Mouse (Mus musculus) midbrain, postnatal 0 days (tissue): ENCODE data around the gene Cdh5. TPM values are rescaled to one million over a fixed set of nuclear protein-coding genes. Genes with fewer than 3 reads are reported as not detected.
"Not testable (repeated sequence)": the region's sequence is repeated elsewhere in the genome, so short reads cannot be mapped to it uniquely, and the experiment has no call there.

ENCODE experiments used
- ATAC-seq: fragments of 200-750 bp; cut with Nextera tagmentation; 2 replicates; pipeline ENCODE4 v1.8.0; 2017; ENCODE audit warnings: moderate number of reproducible peaks, mild to moderate bottlenecking, moderate TSS enrichment, moderate library complexity; ENCODE audit not compliant: low FRiP score
- DNase-seq: peaks from one replicate; pipeline ENCODE4 v3.0.0-alpha.2; 2015; ENCODE audit warnings: low spot score
- H3K27ac ChIP-seq: fragments of 300-500 bp; sonication (generic); 2 replicates; pipeline ENCODE4 v1.5.1; 2014; ENCODE audit warnings: low read depth, mild to moderate bottlenecking, low read length, mixed read lengths
- H3K27me3 ChIP-seq: fragments of 300-500 bp; sonication (generic); 2 replicates; pipeline ENCODE4 v1.6.1; 2014; ENCODE audit warnings: low read length, control low read depth, mixed read lengths; ENCODE audit not compliant: insufficient read depth
- H3K36me3 ChIP-seq: fragments of 300-500 bp; sonication (generic); 2 replicates; pipeline ENCODE4 v1.6.1; 2014; ENCODE audit warnings: low read length, control low read depth, mixed read lengths; ENCODE audit not compliant: insufficient read depth
- H3K4me1 ChIP-seq: fragments of 300-500 bp; sonication (generic); 2 replicates; pipeline ENCODE4 v1.6.1; 2014; ENCODE audit warnings: mild to moderate bottlenecking, control low read depth, antibody characterized with exemption, low read length, mixed read lengths; ENCODE audit not compliant: insufficient read depth
- H3K4me2 ChIP-seq: fragments of 300-500 bp; sonication (generic); 2 replicates; pipeline ENCODE4 v1.6.1; 2014; ENCODE audit warnings: low read depth, mild to moderate bottlenecking, low read length, mixed read lengths; ENCODE audit not compliant: poor library complexity, severe bottlenecking
- H3K4me3 ChIP-seq: fragments of 300-500 bp; sonication (generic); 2 replicates; pipeline ENCODE4 v1.5.1; 2014; ENCODE audit warnings: low read depth, mild to moderate bottlenecking, low read length, moderate library complexity
- H3K9ac ChIP-seq: fragments of 300-500 bp; sonication (generic); replicated peaks from 2 replicates; pipeline ENCODE4 v1.6.1; 2014; ENCODE audit warnings: mild to moderate bottlenecking, low read length, moderate library complexity, mixed read lengths; ENCODE audit not compliant: poor library complexity, severe bottlenecking
- H3K9me3 ChIP-seq: fragments of 300-500 bp; sonication (generic); 2 replicates; pipeline ENCODE4 v1.6.1; 2016; ENCODE audit warnings: low read length, control low read depth
- CTCF ChIP-seq: IDR thresholded peaks from 2 replicates; pipeline ENCODE4 v1.5.1; 2016; ENCODE audit warnings: antibody characterized with exemption, mild to moderate bottlenecking
- WGBS: fragments of 180-500 bp; shearing (Covaris S2); extraction: QIAGEN DNeasy Blood & Tissue Kit; methylation state at CpG from one replicate; pipeline ENCODE4 v1.1.7; 2014; 5-methylcytosine and 5-hydroxymethylcytosine counted together
- polyA plus RNA-seq: library from polyadenylated mRNA; unstranded; fragments of >200 nt; fragmentation: Nextera tagmentation; extraction: Ambion mirVana; gene quantifications from 2 replicates; pipeline ENCODE4 v1.2.1, GENCODE M21; 2015
- total RNA-seq: library from RNA; depleted of rRNA; stranded (reverse); fragments of >200 nt; gene quantifications from 2 replicates; pipeline ENCODE4 v1.2.3, GENCODE M21; 2014

Cdh5 gene
- total and polyA plus RNA-seq, 2 experiments from 2014 or later: 8.6 to 18.6 TPM

GRCm38 (mm10) chr8:104088881-104089280, 12.5 kb upstream of the Cdh5 start:
- H3K27me3 ChIP-seq: no peaks in the 10 kb centered on the region
- no peaks in the 10 kb centered on the region for H3K9me3 ChIP-seq
- H3K9ac ChIP-seq: no peak overlapping the region
- H3K4me3 ChIP-seq: no peak overlapping the region
- no peak overlapping the region for H3K27ac ChIP-seq
- DNase-seq: no peak
- TF ChIP-seq CTCF: no peak
- no peak for ATAC-seq
- no peak overlapping the region for H3K4me2 ChIP-seq
- H3K36me3 ChIP-seq: no peaks in the 10 kb centered on the region
- H3K4me1 ChIP-seq: no peaks in the 10 kb centered on the region
- WGBS: 71% methylated on average over 3 of the region's 3 CpGs

GRCm38 (mm10) chr8:104090993-104091900, 10.2 kb upstream of the Cdh5 start:
- not testable (repeated sequence) for H3K4me3 ChIP-seq, H3K4me1 ChIP-seq, H3K27ac ChIP-seq, H3K27me3 ChIP-seq, H3K9ac ChIP-seq, H3K9me3 ChIP-seq, ATAC-seq, H3K36me3 ChIP-seq
- peak; percentile 70 for TF ChIP-seq CTCF
- WGBS: 10% methylated on average over 24 of the region's 24 CpGs
- DNase-seq: peak; percentile 60
- 0 out of 2 replicates have a peak overlapping the region, but pooled peaks have one; percentile 9 for H3K4me2 ChIP-seq

GRCm38 (mm10) chr8:104093336-104093735, 8.1 kb upstream of the Cdh5 start:
- no peaks in the 10 kb centered on the region for H3K27me3 ChIP-seq
- no peak overlapping the region for H3K9ac ChIP-seq
- no peak overlapping the region for H3K4me2 ChIP-seq
- H3K9me3 ChIP-seq: no peaks in the 10 kb centered on the region
- ATAC-seq: no peak
- no peaks in the 10 kb centered on the region for H3K4me1 ChIP-seq
- DNase-seq: no peak
- H3K36me3 ChIP-seq: no peaks in the 10 kb centered on the region
- no peak overlapping the region for H3K27ac ChIP-seq
- no peak for TF ChIP-seq CTCF
- no peak overlapping the region for H3K4me3 ChIP-seq
- 37% methylated on average over 7 of the region's 7 CpGs for WGBS

GRCm38 (mm10) chr8:104095595-104095994, 5.8 kb upstream of the Cdh5 start:
- Histone ChIP-seq H3K4me2 (no peak overlapping the region), H3K27me3 (no peaks in the 10 kb centered on the region), H3K4me3 (no peak overlapping the region), H3K9me3 (no peaks in the 10 kb centered on the region), H3K36me3 (no peaks in the 10 kb centered on the region), H3K9ac (no peak overlapping the region), H3K27ac (no peak overlapping the region), H3K4me1 (no peaks in the 10 kb centered on the region)
- TF ChIP-seq CTCF: no peak
- DNase-seq: no peak
- ATAC-seq: no peak
- WGBS: 74% methylated on average over 9 of the region's 9 CpGs

GRCm38 (mm10) chr8:104096644-104097043, 4.8 kb upstream of the Cdh5 start:
- DNase-seq (no peak), ATAC-seq (no peak)
- Histone ChIP-seq H3K36me3 (no peaks in the 10 kb centered on the region), H3K27me3 (no peaks in the 10 kb centered on the region), H3K9me3 (no peaks in the 10 kb centered on the region), H3K9ac (no peak overlapping the region), H3K27ac (no peak overlapping the region), H3K4me1 (no peaks in the 10 kb centered on the region), H3K4me3 (no peak overlapping the region), H3K4me2 (no peak overlapping the region)
- WGBS: 72% methylated on average over 10 of the region's 10 CpGs
- no peak for TF ChIP-seq CTCF

- Histone ChIP-seq H3K4me1 (no peaks in the 10 kb centered on the region), H3K27ac (no peak overlapping the region), H3K9ac (no peak overlapping the region), H3K27me3 (no peaks in the 10 kb centered on the region), H3K4me3 (no peak overlapping the region), H3K4me2 (no peak overlapping the region), H3K9me3 (no peaks in the 10 kb centered on the region), H3K36me3 (no peaks in the 10 kb centered on the region)
- WGBS: 33% methylated on average over 6 of the region's 6 CpGs
- DNase-seq (peak; percentile 39), ATAC-seq (no peak)
- peak; percentile 75 for TF ChIP-seq CTCF
Measured at GRCm38 (mm10) chr8:104098671-104099346, 2.6 kb upstream of the Cdh5 start.
